Mouse (Mus musculus) cerebellum, adult 11 months (tissue): Measurements from ENCODE around the gene Atf6.

Experiments
- DNase-seq: peaks from one replicate; pipeline ENCODE4 v3.0.0; 2022

Atf6 gene

GRCm38 (mm10) chr1:170701582-170701981 is 166.0 kb downstream of the Atf6 start:
- no peak for DNase-seq

GRCm38 (mm10) chr1:170701178-170701577 is 166.4 kb downstream of the Atf6 start:
- DNase-seq, result no peak

GRCm38 (mm10) chr1:170700496-170701027 is 167.0 kb downstream of the Atf6 start:
- DNase-seq, result no peak

GRCm38 (mm10) chr1:170699553-170699952 is 168.0 kb downstream of the Atf6 start:
- no peak for DNase-seq

GRCm38 (mm10) chr1:170698771-170699170 is 168.8 kb downstream of the Atf6 start:
- DNase-seq, result no peak

- no peak for DNase-seq
These were observed 169.7 kb downstream of the Atf6 start for GRCm38 (mm10) chr1:170697771-170698356.

- DNase-seq, result no peak
These were observed 170.6 kb downstream of the Atf6 start for GRCm38 (mm10) chr1:170696996-170697395.

GRCm38 (mm10) chr1:170695326-170695725 is 172.2 kb downstream of the Atf6 start:
- no peak for DNase-seq

- DNase-seq, result no peak
These were observed 172.7 kb downstream of the Atf6 start for GRCm38 (mm10) chr1:170694821-170695291.

- no peak for DNase-seq
These were observed 176.3 kb downstream of the Atf6 start for GRCm38 (mm10) chr1:170691301-170691700.

GRCm38 (mm10) chr1:170689773-170690172 is 177.8 kb downstream of the Atf6 start:
- no peak for DNase-seq

GRCm38 (mm10) chr1:170683863-170684262 is 183.7 kb downstream of the Atf6 start:
- no peak for DNase-seq

GRCm38 (mm10) chr1:170679624-170680023 is 187.9 kb downstream of the Atf6 start:
- no peak for DNase-seq

GRCm38 (mm10) chr1:170678861-170679260 is 188.7 kb downstream of the Atf6 start:
- no peak for DNase-seq

GRCm38 (mm10) chr1:170677681-170678080 is 189.9 kb downstream of the Atf6 start:
- no peak for DNase-seq

GRCm38 (mm10) chr1:170674184-170674775 is 193.3 kb downstream of the Atf6 start:
- no peak for DNase-seq

GRCm38 (mm10) chr1:170665200-170665599 is 202.4 kb downstream of the Atf6 start:
- DNase-seq, result no peak

- no peak for DNase-seq
These were observed 202.9 kb downstream of the Atf6 start for GRCm38 (mm10) chr1:170664620-170665185.

- DNase-seq, result no peak
These were observed 208.3 kb downstream of the Atf6 start for GRCm38 (mm10) chr1:170659260-170659659.

- no peak for DNase-seq
These were observed 209.8 kb downstream of the Atf6 start for GRCm38 (mm10) chr1:170657643-170658314.

- DNase-seq, result no peak
These were observed 210.4 kb downstream of the Atf6 start for GRCm38 (mm10) chr1:170657228-170657521.

- DNase-seq, result no peak
These were observed 210.9 kb downstream of the Atf6 start for GRCm38 (mm10) chr1:170656518-170657227.

GRCm38 (mm10) chr1:170655280-170655917 is 212.2 kb downstream of the Atf6 start:
- no peak for DNase-seq
